Mouse (Mus musculus): ENCODE measurements around the gene Ksr1. TPM values are rescaled to one million over a fixed set of nuclear protein-coding genes. Genes with fewer than 3 reads are reported as not detected.

Gene Ksr1
- polyA plus RNA-seq, 1 experiment, result 4.8 TPM

DNA sequence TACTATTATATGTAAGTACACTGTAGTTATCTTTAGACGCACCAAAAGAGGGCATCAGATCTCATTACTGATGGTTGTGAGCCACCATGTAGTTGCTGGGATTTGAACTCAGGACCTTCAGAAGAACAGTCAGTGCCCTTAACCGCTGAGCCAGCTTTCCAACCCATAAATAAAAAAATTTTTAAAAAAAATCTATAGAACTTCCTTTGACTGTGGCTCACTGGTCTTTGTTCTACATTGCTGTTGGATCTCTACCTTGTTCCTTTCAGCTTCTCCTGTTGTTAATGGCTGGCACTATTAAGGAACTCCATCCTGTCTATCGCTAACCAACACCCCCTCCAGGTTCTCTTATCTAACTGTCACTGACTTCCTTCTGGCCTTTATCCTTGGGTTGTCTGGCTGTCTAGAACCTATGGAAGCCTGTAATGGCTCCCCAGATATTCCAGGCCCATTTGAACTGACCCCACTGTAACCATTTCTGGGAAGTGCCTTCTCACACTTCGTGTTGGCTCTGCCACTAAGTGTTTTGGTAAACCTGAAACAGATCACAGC, 166.0 kb downstream of the Ksr1 start:
- Histone ChIP-seq H3K27me3 (ENCODE audit: control insufficient read depth, insufficient read depth, insufficient read length) (no peaks in the 10 kb centered on the region), H3K36me3 (ENCODE audit: control insufficient read depth, insufficient read depth) (peaks cover 13% of the 10 kb centered on the region), H3K79me3 (ENCODE audit: low read depth) (no peaks in the 10 kb centered on the region), H3K4me3 (ENCODE audit: insufficient read depth, poor library complexity, severe bottlenecking) (no peak overlapping the region), H3ac (ENCODE audit: control insufficient read depth, insufficient read length, low read depth) (no peak overlapping the region), H3K79me2 (ENCODE audit: control insufficient read depth, insufficient read depth) (no peaks in the 10 kb centered on the region)
- TF ChIP-seq CTCF (IDR thresholded peaks at IDR 0.05; ENCODE audit: control insufficient read depth, insufficient read depth, insufficient read length), result no peak
- no peak for TF ChIP-seq MYOG (IDR thresholded peaks at IDR 0.05; ENCODE audit: control insufficient read depth, extremely low read depth, insufficient read length)
- TF ChIP-seq FOSL1 (IDR thresholded peaks at IDR 0.05; ENCODE audit: insufficient read depth, low read length, poor library complexity, severe bottlenecking), result no peak
- no peak for TF ChIP-seq MAX (IDR thresholded peaks at IDR 0.05)
- no peak for TF ChIP-seq USF1 (IDR thresholded peaks at IDR 0.05; ENCODE audit: low read depth)
- TF ChIP-seq MYOD1 (IDR thresholded peaks at IDR 0.05; ENCODE audit: control insufficient read depth, insufficient read length, low read depth), result no peak
- TF ChIP-seq CEBPB (IDR thresholded peaks at IDR 0.05; ENCODE audit: low read depth), result no peak

- no peaks in the 10 kb centered on the region for H3K79me2 ChIP-seq (ENCODE audit: control insufficient read depth, insufficient read depth)
- no peaks in the 10 kb centered on the region for H3K27me3 ChIP-seq (ENCODE audit: control insufficient read depth, insufficient read depth, insufficient read length)
- peaks cover 16% of the 10 kb centered on the region for H3K36me3 ChIP-seq (ENCODE audit: control insufficient read depth, insufficient read depth)
- H3K4me3 ChIP-seq (ENCODE audit: insufficient read depth, poor library complexity, severe bottlenecking), result no peak overlapping the region
- H3K79me3 ChIP-seq (ENCODE audit: low read depth), result no peaks in the 10 kb centered on the region
- H3ac ChIP-seq (ENCODE audit: control insufficient read depth, insufficient read length, low read depth), result no peak overlapping the region
- TF ChIP-seq CEBPB (IDR thresholded peaks at IDR 0.05; ENCODE audit: low read depth), result no peak
- no peak for TF ChIP-seq MAX (IDR thresholded peaks at IDR 0.05)
- TF ChIP-seq FOSL1 (IDR thresholded peaks at IDR 0.05; ENCODE audit: insufficient read depth, low read length, poor library complexity, severe bottlenecking), result no peak
- TF ChIP-seq MYOD1 (IDR thresholded peaks at IDR 0.05; ENCODE audit: control insufficient read depth, insufficient read length, low read depth), result no peak
- TF ChIP-seq USF1 (IDR thresholded peaks at IDR 0.05; ENCODE audit: low read depth), result no peak
- TF ChIP-seq MYOG (IDR thresholded peaks at IDR 0.05; ENCODE audit: control insufficient read depth, extremely low read depth, insufficient read length), result no peak
- TF ChIP-seq CTCF (IDR thresholded peaks at IDR 0.05; ENCODE audit: control insufficient read depth, insufficient read depth, insufficient read length), result no peak
Measured at GRCm38 (mm10) chr11:78978176-78979019, 167.8 kb downstream of the Ksr1 start.

DNA sequence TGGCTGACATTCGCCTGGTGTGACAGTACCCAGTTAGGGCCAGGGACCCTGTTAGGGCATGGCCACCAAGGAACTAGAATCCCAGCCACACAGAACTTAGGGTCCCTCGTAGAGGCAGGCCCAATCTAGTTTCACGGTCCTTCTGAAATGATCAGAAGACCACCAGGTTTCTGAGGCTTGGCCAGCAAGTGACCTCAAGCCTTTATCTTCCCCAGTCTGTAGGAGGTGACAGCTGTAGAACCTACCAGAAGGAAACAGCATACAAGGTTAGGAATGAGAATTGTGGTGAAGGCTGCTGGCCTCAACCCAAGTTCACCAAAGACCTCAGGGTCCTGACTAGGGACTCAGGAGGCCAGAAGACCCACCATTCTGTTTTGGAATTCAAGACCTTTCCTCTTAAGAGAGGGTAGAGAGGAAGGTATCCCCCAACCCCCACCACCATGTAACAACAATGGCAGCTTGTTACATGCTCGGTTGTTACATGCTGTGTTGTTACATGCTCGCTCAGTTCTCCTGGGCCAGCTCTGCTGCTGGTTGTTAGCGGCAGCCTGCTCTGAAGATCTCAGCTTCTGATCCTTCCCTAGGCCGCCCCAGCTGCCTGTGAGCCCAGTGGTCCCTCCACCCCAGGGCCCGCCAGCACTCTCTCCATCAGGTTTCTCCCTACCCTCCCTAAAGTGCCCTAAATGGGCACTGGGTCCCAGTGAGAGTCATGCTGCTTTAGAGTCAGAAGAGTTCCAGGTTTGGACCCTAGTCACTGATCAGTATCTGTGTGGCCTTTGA, 169.3 kb downstream of the Ksr1 start:
- Histone ChIP-seq H3K79me3 (ENCODE audit: low read depth) (no peaks in the 10 kb centered on the region), H3K4me3 (ENCODE audit: insufficient read depth, poor library complexity, severe bottlenecking) (no peak overlapping the region), H3K36me3 (ENCODE audit: control insufficient read depth, insufficient read depth) (peaks cover 16% of the 10 kb centered on the region), H3ac (ENCODE audit: control insufficient read depth, insufficient read length, low read depth) (no peak overlapping the region), H3K27me3 (ENCODE audit: control insufficient read depth, insufficient read depth, insufficient read length) (no peaks in the 10 kb centered on the region), H3K79me2 (ENCODE audit: control insufficient read depth, insufficient read depth) (no peaks in the 10 kb centered on the region)
- TF ChIP-seq CTCF (IDR thresholded peaks at IDR 0.05; ENCODE audit: control insufficient read depth, insufficient read depth, insufficient read length) (no peak), MYOG (IDR thresholded peaks at IDR 0.05; ENCODE audit: control insufficient read depth, extremely low read depth, insufficient read length) (no peak), MAX (IDR thresholded peaks at IDR 0.05) (no peak), USF1 (IDR thresholded peaks at IDR 0.05; ENCODE audit: low read depth) (no peak), FOSL1 (IDR thresholded peaks at IDR 0.05; ENCODE audit: insufficient read depth, low read length, poor library complexity, severe bottlenecking) (no peak), CEBPB (IDR thresholded peaks at IDR 0.05; ENCODE audit: low read depth) (no peak), MYOD1 (IDR thresholded peaks at IDR 0.05; ENCODE audit: control insufficient read depth, insufficient read length, low read depth) (no peak)

GRCm38 (mm10) chr11:78973381-78974150, 172.6 kb downstream of the Ksr1 start:
- Histone ChIP-seq H3K79me3 (ENCODE audit: low read depth) (no peaks in the 10 kb centered on the region), H3K79me2 (ENCODE audit: control insufficient read depth, insufficient read depth) (no peaks in the 10 kb centered on the region), H3K4me3 (ENCODE audit: insufficient read depth, poor library complexity, severe bottlenecking) (no peak overlapping the region), H3K27me3 (ENCODE audit: control insufficient read depth, insufficient read depth, insufficient read length) (no peaks in the 10 kb centered on the region), H3ac (ENCODE audit: control insufficient read depth, insufficient read length, low read depth) (no peak overlapping the region), H3K36me3 (ENCODE audit: control insufficient read depth, insufficient read depth) (peaks cover 18% of the 10 kb centered on the region)
- TF ChIP-seq CEBPB (IDR thresholded peaks at IDR 0.05; ENCODE audit: low read depth) (peak; percentile 85), MYOD1 (IDR thresholded peaks at IDR 0.05; ENCODE audit: control insufficient read depth, insufficient read length, low read depth) (no peak), FOSL1 (IDR thresholded peaks at IDR 0.05; ENCODE audit: insufficient read depth, low read length, poor library complexity, severe bottlenecking) (no peak), MYOG (IDR thresholded peaks at IDR 0.05; ENCODE audit: control insufficient read depth, extremely low read depth, insufficient read length) (no peak), MAX (IDR thresholded peaks at IDR 0.05) (no peak)

- H3K4me3 ChIP-seq (ENCODE audit: insufficient read depth, poor library complexity, severe bottlenecking), result no peak overlapping the region
- TF ChIP-seq USF1 (IDR thresholded peaks at IDR 0.05; ENCODE audit: low read depth), result no peak
Measured at GRCm38 (mm10) chr11:78972811-78973351, 173.3 kb downstream of the Ksr1 start.

More at GRCm38 (mm10) chr11:78972811-78973351, 173.3 kb downstream of the Ksr1 start:
- Histone ChIP-seq H3K36me3 (ENCODE audit: control insufficient read depth, insufficient read depth) (peaks cover 19% of the 10 kb centered on the region), H3ac (ENCODE audit: control insufficient read depth, insufficient read length, low read depth) (no peak overlapping the region), H3K79me2 (ENCODE audit: control insufficient read depth, insufficient read depth) (no peaks in the 10 kb centered on the region), H3K27me3 (ENCODE audit: control insufficient read depth, insufficient read depth, insufficient read length) (no peaks in the 10 kb centered on the region), H3K79me3 (ENCODE audit: low read depth) (no peaks in the 10 kb centered on the region)
